Mouse (Mus musculus): ENCODE measurements around the gene Dvl2. TPM values are rescaled to one million over a fixed set of nuclear protein-coding genes. Genes with fewer than 3 reads are reported as not detected.
A peak's percentile ranks its signal among the peaks of the same experiment; 100 is the strongest.

The Dvl2 gene
- polyA plus RNA-seq, 1 experiment, result 28.6 TPM

- H3K4me3 ChIP-seq (replicated peaks), result peak overlapping the region; percentile 88
- H3K27me3 ChIP-seq (replicated peaks), result peaks cover 57% of the 10 kb centered on the region
Observed at GRCm38 (mm10) chr11:69965271-69966005, 35.0 kb upstream of the Dvl2 start.

DNA sequence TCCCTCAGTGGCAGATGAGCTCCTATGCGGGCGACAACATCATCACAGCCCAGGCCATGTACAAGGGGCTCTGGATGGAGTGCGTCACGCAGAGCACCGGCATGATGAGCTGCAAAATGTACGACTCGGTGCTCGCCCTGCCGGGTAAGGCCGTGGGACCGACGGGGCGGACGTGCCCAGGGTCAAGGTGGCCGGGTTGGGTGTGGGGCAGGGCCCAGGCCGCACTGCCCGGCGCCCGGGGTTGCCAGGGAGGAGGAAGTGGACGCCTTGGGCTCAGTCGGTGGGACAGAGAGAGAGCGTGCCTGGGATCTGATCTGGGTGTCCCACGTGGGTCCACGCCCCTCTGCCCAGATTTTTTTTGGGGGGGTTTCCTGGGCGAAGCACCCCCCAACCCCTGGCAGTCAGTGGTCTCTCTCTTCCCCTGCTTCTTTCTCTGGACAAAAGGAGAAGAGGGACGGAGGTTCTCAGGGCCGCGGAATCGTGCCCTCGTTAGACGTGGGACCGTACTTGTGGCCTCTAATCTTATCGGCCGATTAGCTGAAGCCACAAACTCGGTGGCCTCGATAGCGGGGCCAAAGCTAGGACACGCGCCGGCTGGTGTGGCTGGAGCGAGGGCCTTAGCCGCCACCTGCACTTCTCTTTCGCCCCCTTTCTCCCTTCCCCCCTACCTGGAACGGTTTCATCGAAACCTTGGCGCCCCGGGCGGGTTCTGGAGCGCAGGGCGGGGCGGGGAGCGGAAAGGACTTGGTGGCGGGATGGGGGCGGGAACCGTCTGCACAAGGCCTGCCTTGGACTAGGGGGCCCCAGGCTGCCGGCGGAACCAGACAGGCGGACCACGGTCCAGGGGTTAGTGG is 34.2 kb upstream of the Dvl2 start:
- peaks cover 36% of the 10 kb centered on the region for H3K36me3 ChIP-seq (replicated peaks; ENCODE audit: low read length)
- peaks cover 35% of the 10 kb centered on the region for H3K4me1 ChIP-seq
- no peaks in the 10 kb centered on the region for H3K9me3 ChIP-seq
- TF ChIP-seq FLI1 (IDR thresholded peaks at IDR 0.05; ENCODE audit: low read length), result no peak
- no peak for TF ChIP-seq GATA1 (IDR thresholded peaks at IDR 0.05; ENCODE audit: borderline replicate concordance, low read length)
- peaks cover 51% of the 10 kb centered on the region for H3K27me3 ChIP-seq (replicated peaks)
- peak overlapping the region; percentile 88 for H3K4me3 ChIP-seq (replicated peaks)

More at GRCm38 (mm10) chr11:69965271-69966005, 35.0 kb upstream of the Dvl2 start:
- Histone ChIP-seq H3K36me3 (replicated peaks; ENCODE audit: low read length) (peaks cover 30% of the 10 kb centered on the region), H3K9me3 (no peaks in the 10 kb centered on the region), H3K4me1 (peaks cover 43% of the 10 kb centered on the region)
- TF ChIP-seq GATA1 (IDR thresholded peaks at IDR 0.05; ENCODE audit: borderline replicate concordance, low read length), result no peak
- TF ChIP-seq FLI1 (IDR thresholded peaks at IDR 0.05; ENCODE audit: low read length), result no peak

DNA sequence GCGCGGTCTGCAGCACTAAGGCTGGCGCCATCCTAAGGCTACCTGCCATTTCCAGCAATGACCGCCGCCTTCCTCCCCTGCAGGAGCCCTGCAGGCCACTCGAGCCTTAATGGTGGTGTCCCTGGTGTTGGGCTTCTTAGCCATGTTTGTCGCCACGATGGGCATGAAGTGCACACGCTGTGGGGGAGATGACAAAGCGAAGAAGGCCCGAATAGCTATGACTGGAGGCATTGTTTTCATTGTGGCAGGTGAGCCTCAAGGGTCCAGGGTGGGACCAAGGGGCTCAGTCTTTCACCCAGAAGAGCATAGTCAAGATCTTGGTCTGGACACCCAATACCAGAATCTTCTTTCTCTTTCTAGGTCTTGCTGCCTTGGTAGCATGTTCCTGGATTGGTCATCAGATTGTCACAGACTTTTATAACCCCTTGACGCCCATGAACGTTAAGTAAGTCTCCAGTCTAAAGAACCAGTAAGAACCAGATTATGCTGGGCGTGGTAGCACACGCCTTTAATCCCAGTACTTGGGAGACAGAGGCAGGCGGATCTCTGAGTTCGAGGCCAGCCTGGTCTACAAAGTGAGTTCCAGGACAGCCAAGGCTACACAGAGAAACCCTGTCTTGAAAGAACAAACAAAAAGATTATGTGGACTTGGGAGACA is 33.4 kb upstream of the Dvl2 start:
- Histone ChIP-seq H3K36me3 (replicated peaks; ENCODE audit: low read length) (peaks cover 43% of the 10 kb centered on the region), H3K4me3 (replicated peaks) (peak overlapping the region; percentile 88), H3K4me1 (peaks cover 28% of the 10 kb centered on the region), H3K9me3 (no peaks in the 10 kb centered on the region), H3K27me3 (replicated peaks) (peaks cover 48% of the 10 kb centered on the region)
- TF ChIP-seq GATA1 (IDR thresholded peaks at IDR 0.05; ENCODE audit: borderline replicate concordance, low read length) (no peak), FLI1 (IDR thresholded peaks at IDR 0.05; ENCODE audit: low read length) (no peak)

GRCm38 (mm10) chr11:69968793-69969192 is 31.6 kb upstream of the Dvl2 start:
- Histone ChIP-seq H3K27me3 (replicated peaks) (peaks cover 34% of the 10 kb centered on the region), H3K9me3 (no peaks in the 10 kb centered on the region), H3K36me3 (replicated peaks; ENCODE audit: low read length) (peaks cover 61% of the 10 kb centered on the region), H3K4me3 (replicated peaks) (no peak overlapping the region), H3K4me1 (peaks cover 32% of the 10 kb centered on the region)
- no peak for TF ChIP-seq GATA1 (IDR thresholded peaks at IDR 0.05; ENCODE audit: borderline replicate concordance, low read length)
- TF ChIP-seq FLI1 (IDR thresholded peaks at IDR 0.05; ENCODE audit: low read length), result no peak

GRCm38 (mm10) chr11:69970222-69970621 is 30.2 kb upstream of the Dvl2 start:
- Histone ChIP-seq H3K36me3 (replicated peaks; ENCODE audit: low read length) (peaks cover 76% of the 10 kb centered on the region), H3K4me1 (peaks cover 22% of the 10 kb centered on the region), H3K27me3 (replicated peaks) (peaks cover 21% of the 10 kb centered on the region), H3K9me3 (no peaks in the 10 kb centered on the region), H3K4me3 (replicated peaks) (no peak overlapping the region)
- no peak for TF ChIP-seq FLI1 (IDR thresholded peaks at IDR 0.05; ENCODE audit: low read length)
- no peak for TF ChIP-seq GATA1 (IDR thresholded peaks at IDR 0.05; ENCODE audit: borderline replicate concordance, low read length)

DNA sequence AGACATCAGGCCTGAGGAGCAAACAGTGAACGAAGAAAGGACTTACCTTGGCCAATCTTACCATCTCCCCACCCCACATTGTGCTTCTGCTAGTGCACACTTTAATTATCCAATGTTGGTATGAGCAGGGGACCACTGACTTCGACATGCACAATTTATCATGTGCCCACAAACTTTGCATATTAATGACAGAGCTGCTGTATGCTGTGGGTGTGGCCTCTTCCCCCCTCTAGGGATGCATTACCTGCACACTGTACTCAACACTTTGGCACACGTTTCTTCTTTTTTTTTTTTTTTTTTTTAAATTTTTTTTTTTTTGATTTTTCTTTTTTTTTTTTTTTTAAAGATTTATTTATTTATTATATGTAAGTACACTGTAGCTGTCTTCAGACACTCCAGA is 29.6 kb upstream of the Dvl2 start:
- H3K9me3 ChIP-seq, result no peaks in the 10 kb centered on the region
- peaks cover 17% of the 10 kb centered on the region for H3K4me1 ChIP-seq
- peaks cover 16% of the 10 kb centered on the region for H3K27me3 ChIP-seq (replicated peaks)
- TF ChIP-seq GATA1 (IDR thresholded peaks at IDR 0.05; ENCODE audit: borderline replicate concordance, low read length) (no peak), FLI1 (IDR thresholded peaks at IDR 0.05; ENCODE audit: low read length) (no peak)
- peaks cover 81% of the 10 kb centered on the region for H3K36me3 ChIP-seq (replicated peaks; ENCODE audit: low read length)
- no peak overlapping the region for H3K4me3 ChIP-seq (replicated peaks)

GRCm38 (mm10) chr11:69974907-69975306 is 25.5 kb upstream of the Dvl2 start:
- no peak overlapping the region for H3K4me3 ChIP-seq (replicated peaks)
- H3K4me1 ChIP-seq, result peaks cover 17% of the 10 kb centered on the region
- peaks cover 86% of the 10 kb centered on the region for H3K36me3 ChIP-seq (replicated peaks; ENCODE audit: low read length)
- H3K27me3 ChIP-seq (replicated peaks), result no peaks in the 10 kb centered on the region
- H3K9me3 ChIP-seq, result no peaks in the 10 kb centered on the region
- no peak for TF ChIP-seq FLI1 (IDR thresholded peaks at IDR 0.05; ENCODE audit: low read length)
- no peak for TF ChIP-seq GATA1 (IDR thresholded peaks at IDR 0.05; ENCODE audit: borderline replicate concordance, low read length)

- TF ChIP-seq GATA1 (IDR thresholded peaks at IDR 0.05; ENCODE audit: borderline replicate concordance, low read length), result no peak
- TF ChIP-seq FLI1 (IDR thresholded peaks at IDR 0.05; ENCODE audit: low read length), result no peak
- Histone ChIP-seq H3K27me3 (replicated peaks) (no peaks in the 10 kb centered on the region), H3K9me3 (no peaks in the 10 kb centered on the region), H3K4me1 (peaks cover 17% of the 10 kb centered on the region), H3K4me3 (replicated peaks) (no peak overlapping the region), H3K36me3 (replicated peaks; ENCODE audit: low read length) (peaks cover 75% of the 10 kb centered on the region)
Observed at GRCm38 (mm10) chr11:69976271-69976670, 24.1 kb upstream of the Dvl2 start.

DNA sequence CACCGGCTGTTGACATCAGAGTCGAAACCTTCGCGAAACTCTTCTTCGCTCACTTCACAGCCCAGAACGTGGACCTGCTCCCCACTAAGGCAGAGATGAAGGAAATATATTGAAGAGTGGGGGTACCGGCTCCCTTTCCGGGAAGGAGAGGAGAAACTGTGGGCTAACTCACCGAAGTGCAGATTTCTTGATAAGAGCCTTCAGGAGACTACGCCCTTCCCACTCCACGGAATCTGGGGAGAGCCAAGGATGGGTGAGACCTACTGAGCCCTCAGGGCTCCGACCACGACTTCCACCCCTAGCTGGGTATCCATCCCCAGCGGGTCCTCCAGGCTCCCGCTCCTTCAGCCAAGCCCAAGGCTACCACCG is 20.6 kb upstream of the Dvl2 start:
- peaks cover 40% of the 10 kb centered on the region for H3K4me1 ChIP-seq
- H3K9me3 ChIP-seq, result no peaks in the 10 kb centered on the region
- no peaks in the 10 kb centered on the region for H3K27me3 ChIP-seq (replicated peaks)
- H3K36me3 ChIP-seq (replicated peaks; ENCODE audit: low read length), result peaks cover 59% of the 10 kb centered on the region
- TF ChIP-seq FLI1 (IDR thresholded peaks at IDR 0.05; ENCODE audit: low read length) (no peak), GATA1 (IDR thresholded peaks at IDR 0.05; ENCODE audit: borderline replicate concordance, low read length) (no peak)
- peak overlapping the region; percentile 95 for H3K4me3 ChIP-seq (replicated peaks)
